Mouse (Mus musculus) monocyte, adult 5-6 weeks (primary cell): ENCODE data around the gene Akap9. TPM values are rescaled to one million over a fixed set of nuclear protein-coding genes. Genes with fewer than 3 reads are reported as not detected.
"Not testable (repeated sequence)": the region's sequence is repeated elsewhere in the genome, so short reads cannot be mapped to it uniquely, and the experiment has no call there.

Experiments
- ATAC-seq: fragments of 153-309, 156-312 bp; replicated peaks from 2 replicates; pipeline ENCODE4 v1.8.0; 2017; ENCODE audit warnings: mild to moderate bottlenecking; ENCODE audit not compliant: low TSS enrichment, insufficient number of reproducible peaks, severe bottlenecking, poor library complexity, low FRiP score
- total RNA-seq: library from RNA; stranded (forward); fragments of 200-1000, 200-491, 200-594 nt; gene quantifications from 3 replicates; pipeline ENCODE4 v1.2.3, GENCODE M21; 2017

Akap9 gene
- total RNA-seq, 1 experiment from 2014 or later: 41.5 TPM

DNA sequence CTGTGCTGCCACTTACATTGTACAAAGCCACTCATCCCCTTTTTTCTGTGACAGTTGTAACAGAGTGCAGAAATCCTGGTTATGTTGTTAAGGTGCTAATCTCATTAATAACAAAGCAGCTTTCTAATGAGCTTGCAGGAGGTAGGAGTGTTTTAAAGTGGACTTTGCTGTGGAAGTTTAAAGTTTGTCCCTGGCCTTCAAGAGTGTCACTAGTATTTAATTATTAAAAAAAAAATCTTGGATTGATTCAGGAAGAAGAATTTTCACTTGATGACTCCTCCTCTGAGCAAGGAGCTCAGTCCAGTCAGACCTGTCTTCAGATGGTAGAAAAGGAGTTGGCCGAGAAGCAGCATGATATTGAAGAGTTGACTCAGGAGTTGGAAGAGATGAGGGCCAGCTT is 26.7 kb downstream of the Akap9 start:
- no peak for ATAC-seq

DNA sequence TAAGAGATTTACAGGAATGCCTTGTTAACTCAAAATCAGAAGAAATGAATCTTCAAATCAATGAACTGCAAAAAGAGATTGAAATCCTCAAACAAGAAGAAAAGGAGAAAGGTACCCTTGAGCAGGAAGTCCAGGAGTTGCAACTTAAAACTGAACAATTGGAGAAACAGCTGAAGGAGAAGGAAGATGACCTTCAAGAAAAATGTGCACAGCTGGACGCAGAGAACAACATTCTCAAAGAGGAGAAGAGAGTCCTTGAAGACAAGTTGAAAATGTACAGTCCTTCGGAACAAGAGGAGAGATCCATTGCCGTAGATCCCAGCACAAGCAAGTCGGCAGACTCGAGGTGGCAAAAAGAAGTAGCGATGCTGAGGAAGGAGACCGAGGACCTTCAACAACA is 33.4 kb downstream of the Akap9 start:
- ATAC-seq: no peak

DNA sequence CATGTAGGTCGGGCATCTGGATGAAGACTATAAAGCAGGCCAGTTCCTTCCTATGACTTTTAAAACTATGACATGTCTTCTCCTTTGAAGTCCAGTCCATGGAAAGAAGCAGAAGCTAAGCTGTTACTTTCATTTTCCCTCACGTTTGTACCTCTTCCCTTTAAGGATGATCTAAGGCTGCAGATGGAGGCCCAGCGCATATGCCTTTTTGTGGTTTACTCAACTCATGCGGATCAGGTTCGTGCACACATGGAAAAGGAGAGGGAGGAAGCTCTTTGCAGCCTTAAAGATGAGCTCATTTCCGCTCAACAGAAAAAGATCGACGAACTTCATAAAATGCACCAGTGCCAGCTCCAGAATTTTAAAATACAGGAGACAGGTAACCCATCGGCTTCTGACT is 40.6 kb downstream of the Akap9 start:
- ATAC-seq: no peak

DNA sequence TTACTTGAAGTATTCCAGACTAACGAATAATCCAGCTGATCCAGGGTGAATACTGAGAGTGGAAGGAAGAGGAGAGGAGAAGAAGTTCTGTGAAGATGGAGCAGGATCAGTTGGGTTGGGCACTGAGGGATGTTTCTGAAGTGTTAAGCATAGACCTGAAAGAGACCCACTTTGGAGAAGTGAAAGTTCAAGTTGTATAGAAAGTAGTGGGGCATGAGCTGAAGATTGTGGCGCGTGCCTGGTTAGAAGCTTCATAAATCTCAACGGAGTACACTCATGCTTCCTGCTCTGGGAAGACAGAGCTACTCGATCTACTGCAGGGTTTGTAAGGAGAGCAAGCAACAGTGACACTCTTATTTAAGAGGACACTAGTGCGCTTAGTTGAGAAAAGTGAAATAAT is 41.3 kb downstream of the Akap9 start:
- ATAC-seq: no peak

DNA sequence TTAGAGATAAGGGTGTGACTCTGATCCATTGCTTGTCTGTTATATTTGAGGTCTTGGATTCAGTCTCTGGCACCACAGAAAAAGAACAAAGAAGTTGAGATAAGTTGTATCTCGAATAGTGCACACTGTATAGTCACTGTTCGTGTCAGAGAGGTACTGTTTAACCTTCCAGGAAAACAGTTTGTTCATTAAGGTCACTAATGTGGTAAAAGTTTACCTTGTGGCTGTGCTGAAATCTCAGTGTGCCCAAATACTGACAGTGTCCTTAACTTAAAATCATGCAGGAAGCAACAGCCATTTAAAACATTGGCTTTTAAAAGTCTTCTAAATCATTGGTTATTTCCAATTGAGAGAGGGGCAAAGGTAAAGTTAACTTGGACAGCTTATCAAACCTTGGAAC is 43.1 kb downstream of the Akap9 start:
- no peak for ATAC-seq

DNA sequence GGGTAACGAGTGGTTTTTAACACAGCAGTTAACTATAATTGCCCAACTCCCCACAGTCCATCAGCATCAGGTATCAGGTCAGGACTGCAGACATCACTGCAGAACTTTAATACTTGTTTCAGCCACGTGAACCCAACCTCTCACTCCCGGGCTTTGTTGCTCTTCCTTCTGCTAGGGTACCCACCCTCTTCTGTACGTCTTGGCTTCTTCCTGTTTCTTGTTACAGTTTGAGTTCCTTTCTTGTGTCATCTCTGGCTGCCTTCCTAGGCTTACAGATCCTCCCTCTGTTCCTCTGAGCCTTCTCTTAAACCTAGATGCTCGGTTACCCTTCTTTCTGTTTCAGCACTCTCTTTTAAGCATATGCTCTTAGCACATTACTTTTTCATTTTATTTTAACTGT is 45.9 kb downstream of the Akap9 start:
- no peak for ATAC-seq

DNA sequence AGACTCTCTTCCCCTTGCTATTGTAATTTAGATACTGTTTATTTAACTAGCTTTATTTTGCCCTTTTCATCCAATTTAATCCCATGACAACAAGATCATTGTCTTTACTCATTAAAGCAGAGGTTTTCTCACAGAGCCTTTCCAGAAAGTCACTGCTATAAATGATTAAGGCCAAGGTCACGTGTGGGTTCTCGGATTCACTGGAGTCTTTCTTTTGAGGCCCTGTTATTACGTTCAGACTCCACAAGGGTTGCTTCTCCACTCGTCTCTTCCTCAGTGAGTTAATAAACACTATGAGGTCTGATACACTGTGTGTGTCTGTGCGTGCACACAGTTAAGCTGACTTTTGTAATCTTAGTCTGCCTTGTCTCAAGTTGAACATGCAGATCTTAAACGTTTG is 47.0 kb downstream of the Akap9 start:
- ATAC-seq: no peak

DNA sequence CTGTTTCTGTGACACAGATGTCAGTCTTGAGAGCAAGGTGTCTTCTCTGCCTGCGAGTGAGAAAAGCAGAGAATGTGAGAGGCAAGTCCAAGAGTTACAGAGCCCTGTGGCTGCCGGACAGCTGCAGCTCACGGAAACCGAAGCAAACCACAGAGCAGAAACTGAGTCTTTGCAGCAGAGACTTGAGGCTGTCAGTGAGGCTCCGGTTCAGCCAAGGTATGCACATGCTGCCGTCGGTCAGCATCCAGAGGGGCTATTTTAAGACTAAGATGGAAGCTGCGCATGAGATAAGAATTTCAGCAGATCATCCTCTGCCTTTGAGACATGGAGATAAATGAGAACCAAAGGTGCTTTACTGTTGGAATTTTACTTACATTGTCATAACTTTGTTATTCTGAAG is 48.3 kb downstream of the Akap9 start:
- ATAC-seq: no peak

DNA sequence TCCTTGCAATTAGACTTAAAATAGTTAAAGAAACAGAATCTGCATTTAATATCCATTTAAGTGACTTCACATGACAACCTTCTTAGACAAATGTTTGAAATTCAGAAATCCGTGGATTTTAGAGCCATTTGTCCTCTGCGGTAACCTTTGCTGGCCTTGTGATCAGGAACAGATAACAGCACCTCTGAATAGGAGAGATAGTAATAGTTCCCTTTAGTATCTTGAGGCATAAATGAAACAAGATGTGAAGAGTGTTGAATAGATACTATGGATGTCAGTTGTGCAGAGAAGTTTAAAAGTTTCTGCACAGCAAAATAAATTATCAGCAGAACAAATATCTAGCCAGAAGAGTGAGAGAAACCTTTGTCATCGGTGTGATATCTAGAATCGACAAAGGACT is 50.0 kb downstream of the Akap9 start:
- ATAC-seq: no peak

DNA sequence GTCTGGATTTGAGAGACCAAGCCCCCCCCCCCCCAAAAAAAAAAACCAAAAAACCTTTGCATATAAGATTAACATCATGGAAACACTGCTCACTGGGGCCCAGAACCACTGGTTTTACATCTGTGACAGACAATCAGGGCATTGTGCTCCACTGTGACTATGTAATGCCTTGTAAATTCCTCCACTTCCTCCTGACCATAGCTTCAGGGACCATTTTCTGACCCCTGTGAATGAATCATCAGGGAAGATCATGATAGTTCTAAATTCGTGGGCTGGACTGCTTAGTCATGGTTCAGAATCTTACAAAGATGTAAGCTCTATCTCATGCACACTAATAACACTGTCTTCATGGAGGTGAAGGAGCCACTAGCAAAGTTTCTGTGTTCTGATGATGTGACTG is 61.8 kb downstream of the Akap9 start:
- no peak for ATAC-seq

DNA sequence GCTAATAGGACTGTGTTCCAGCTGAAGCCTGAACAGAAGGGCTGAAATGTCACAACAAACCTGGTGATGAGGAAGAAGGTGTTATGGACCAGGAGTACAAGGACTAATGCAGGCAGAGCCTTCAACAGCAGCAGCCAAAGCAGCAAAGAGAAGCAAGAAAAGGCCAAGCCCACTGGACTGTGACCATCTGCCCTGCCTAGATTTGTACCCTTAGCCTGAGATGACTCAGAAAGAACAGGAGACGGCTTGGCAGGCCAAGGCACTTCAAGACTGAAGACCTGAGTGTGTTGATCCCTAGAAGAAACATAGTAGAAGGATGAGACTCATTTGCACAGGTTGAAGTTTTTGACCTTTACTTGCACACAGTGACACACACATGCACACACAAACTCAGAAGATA is 62.6 kb downstream of the Akap9 start:
- no peak for ATAC-seq

DNA sequence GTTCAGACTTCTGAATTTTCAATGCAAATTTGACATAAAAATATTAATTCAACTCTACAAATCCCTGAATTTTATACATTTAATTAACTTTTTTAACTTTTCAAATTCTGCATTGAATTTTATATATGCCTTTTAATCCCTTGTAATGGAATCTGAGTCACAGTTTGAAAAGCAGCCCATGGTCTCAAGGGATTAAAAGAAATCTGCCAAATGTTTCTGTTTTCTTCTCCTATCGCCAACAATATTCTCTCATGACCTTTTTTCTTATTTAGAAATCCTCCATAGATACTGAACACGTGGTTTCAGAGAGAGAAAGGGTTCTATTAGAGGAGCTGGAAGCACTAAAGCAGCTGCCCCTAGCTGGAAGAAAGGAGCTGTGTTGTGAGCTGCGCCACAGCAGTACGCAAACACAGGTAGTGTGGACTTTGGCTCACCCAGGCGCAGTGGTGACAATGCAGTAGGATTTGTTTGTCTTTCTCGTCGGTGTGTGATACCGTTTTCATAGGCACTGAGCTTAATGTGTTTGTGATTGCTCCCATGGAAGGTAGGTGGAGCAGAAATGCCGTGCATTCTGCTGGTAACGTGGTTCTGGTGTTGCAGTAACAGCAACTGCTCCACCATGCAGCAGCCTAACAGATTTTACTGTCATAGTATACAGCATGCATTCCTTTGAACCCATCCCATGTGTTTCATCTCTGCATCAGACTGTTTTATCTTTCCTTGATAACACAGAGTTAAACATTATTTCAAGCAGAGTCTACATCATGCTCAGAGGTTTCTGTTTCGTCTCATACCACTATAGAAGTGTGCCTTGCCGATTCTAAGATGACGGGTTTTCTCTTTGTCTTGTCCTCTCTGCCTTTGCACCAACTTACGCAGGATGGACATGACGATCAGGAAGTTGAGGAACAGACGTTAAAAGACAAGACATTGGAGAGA is 76.9 kb downstream of the Akap9 start:
- ATAC-seq: no peak

DNA sequence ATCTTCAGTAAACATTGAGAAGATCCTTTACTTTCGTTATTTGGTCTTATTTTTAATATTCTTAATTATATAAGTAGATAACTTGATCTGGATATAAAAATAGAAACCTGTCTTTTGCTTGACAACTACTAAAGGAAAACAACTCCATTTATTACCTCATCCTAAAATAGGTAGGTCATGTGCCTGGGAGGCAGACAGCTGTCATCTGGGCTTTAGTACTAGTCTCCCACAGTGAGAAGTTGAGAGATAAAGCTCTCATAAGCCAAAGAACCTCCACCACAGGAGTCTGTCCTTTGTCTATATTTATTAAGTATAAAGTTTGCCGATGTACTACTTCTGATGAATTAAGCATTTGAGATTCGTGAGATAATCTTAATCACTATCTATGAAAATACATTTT is 78.8 kb downstream of the Akap9 start:
- no peak for ATAC-seq

DNA sequence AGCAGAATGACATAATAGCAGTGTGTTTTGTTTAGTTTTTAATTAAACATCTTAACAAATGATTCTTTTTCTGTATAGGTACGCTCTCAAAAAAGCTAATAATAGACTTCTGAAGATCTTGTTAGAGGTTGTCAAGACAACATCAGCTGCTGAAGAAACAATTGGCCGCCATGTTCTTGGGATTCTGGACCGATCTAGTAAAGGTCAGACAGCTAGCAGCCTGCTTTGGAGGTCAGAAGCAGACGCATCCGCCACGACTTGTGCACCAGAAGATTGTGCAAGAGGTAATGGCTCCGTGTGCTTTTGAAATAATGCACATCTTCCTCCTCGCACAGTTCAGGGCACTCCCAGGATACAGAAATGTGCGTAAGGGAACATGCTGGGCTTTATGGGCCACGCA is 80.4 kb downstream of the Akap9 start:
- ATAC-seq: no peak

DNA sequence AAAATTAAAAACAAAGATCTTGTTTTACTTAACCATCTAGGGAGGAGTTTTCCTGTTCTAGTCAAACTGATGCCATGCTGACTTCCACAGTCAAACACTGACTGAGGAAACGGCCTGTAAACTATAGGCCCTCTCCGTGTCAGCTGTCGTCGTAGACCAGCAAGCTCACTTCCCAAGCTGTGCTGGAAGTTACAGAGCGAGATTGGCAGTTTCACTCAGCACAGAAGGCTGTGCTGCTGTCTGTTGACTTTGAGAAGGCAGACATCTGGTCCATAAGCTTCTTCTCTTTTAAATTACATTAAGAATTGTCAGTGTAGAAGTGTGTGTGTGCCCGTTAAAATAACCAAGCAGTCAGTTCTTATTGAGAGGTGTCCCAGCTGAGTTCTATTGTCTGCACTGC is 81.7 kb downstream of the Akap9 start:
- no peak for ATAC-seq

DNA sequence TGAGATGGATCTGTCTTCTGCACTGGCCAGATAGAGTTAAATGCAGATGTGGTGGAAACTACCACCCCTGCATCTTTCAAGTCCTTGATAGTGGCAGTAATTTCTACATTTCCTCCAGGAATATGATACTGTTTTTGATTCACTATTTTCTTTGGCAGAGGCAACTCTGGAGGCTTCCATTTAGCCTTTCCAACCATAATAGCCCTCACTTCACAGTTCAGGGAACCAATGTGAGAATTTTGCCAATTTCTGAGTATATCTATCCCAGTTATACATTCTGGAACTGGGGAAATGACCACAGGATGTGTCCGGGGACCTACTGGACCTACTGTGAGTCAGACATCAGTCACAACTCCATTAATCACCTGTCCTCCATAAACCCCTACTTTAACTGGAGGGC is 89.8 kb downstream of the Akap9 start:
- ATAC-seq: not testable (repeated sequence)

DNA sequence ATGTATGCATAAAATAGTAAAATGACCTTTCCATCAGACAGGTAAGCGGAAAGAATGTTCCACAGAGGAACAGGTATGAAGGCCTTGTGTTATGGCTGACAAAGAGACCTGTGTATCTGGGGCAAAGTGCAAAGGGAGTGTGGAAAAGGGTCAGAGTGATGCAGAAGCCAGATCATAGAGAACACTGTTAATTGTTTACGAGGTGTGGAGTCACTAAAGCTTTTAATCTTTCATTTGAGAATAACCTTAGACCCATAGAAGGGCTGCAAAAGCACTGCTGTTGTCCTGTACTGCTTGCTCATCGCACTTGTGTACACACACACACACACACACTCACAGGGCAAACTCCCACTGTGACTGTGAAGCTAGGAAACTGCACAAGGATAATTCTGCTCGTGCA is 91.5 kb downstream of the Akap9 start:
- no peak for ATAC-seq

DNA sequence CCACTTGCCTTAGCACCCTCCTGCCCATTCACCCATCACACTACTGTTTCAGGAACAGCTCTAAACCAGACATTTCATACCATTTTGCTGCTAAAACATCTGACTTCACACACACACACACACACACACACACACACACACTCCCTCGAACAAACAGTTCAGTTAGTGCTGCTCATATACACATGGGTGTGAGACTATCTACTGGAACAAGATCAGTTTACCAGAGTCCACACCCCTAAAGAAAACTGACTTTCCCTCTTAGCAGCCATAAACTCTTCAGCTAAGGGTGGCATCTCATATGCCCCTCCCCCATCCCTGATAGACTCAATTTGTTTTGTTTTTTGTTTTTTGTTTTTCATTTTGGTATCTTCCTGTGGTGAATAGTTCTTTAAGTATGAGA is 92.2 kb downstream of the Akap9 start:
- ATAC-seq: no peak

DNA sequence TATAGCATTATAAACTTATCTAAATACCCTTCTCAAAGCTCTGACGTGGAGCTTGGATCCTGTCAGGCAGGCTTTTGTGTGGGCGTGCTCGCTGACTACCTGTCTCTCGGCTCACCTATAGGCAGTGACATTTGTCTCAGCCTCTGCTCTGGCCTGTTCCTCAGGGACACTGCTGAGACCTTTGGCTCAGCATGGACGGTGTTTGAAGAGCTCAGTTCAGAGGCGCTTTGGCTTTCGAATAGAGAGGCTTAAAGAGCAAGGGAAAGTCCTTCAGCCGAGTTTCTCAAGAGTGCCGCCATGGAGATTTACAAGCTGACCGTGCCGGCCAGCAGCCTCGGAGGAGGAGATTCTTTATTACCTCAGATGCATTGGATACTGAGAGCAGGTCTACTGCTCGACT is 95.3 kb downstream of the Akap9 start:
- no peak for ATAC-seq

DNA sequence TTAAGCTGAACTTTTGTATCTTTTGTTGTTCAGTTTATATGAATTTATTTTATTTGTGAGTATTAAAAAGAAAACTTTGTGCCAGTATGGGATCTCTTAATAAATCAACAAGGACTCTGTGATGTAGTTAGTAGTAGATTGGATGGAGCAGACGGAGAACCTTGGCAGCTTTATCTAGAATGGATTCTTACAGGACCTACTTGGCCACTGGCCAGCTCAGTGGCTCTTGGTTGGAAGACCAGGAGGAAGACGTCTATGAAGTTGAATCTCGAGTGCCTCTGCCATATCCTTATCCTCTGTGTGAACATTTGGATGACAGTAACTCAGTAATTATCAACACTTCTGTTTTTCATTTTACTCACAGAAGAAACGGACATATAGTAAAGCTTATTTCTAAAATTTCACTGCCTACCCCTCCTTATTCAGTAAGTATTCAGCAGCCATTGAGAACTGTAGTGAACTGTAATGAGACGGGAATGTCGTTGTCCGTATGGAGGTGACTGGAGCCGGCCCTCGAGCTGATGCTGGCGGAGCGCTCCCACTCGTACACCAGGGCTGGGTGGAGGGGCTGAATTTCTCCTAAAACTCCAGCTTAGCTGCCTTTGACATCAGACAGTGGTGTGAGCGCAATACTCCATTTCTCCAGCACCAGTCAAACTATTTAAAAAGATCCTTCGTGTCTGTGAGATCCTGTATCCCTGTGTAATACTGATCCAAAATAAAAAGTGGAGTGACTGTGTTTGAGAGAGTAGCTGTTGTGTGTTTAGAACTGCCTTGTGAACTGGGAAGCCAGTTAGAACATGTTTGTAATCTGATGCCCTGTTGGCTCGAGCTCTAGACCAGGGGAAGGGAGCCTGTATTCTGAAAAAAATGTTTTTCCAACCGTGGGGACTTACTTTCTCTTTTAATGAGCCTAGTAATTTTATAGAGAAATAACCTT is 96.2 kb downstream of the Akap9 start:
- no peak for ATAC-seq
